Mouse (Mus musculus): Measurements from ENCODE around the gene Stx2.

DNA sequence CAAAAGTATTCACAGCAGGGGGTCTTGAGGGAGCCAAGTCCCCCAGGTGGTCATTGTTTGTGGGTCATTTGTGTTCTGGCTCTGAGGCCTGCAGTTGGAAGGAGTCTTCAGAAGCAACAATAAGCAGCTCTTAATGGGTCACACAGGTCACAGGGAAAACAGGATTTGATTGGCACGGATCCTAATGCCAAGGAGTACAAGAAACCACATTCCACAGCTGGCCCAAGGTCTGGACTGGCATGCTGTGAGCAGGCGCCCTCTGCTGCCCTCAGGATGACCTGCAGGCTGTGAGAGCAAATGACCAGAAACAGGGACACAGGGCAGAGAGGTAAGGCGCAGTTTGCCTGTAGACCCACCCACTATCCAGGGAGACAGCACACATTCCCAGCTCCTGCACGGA is 32.1 kb downstream of the Stx2 start:
- TF ChIP-seq CTCF (conservative IDR thresholded peaks at IDR 0.05; ENCODE audit: low read length): peak; percentile 53
- no peak for TF ChIP-seq POU5F1 (IDR thresholded peaks at IDR 0.05; ENCODE audit: borderline replicate concordance, low read length)
- no peak for TF ChIP-seq NANOG (IDR thresholded peaks at IDR 0.05; ENCODE audit: borderline replicate concordance, low read length)
